Mouse (Mus musculus) heart, embryonic 15.5 days (tissue): ENCODE data around the gene Ssh1. TPM values are rescaled to one million over a fixed set of nuclear protein-coding genes. Genes with fewer than 3 reads are reported as not detected.
A peak's percentile ranks its signal among the peaks of the same experiment; 100 is the strongest.

Experiments
- ATAC-seq: fragments of 200-750 bp; cut with Nextera tagmentation; replicated peaks from 2 replicates; pipeline ENCODE4 v1.8.0; 2017; ENCODE audit warnings: low read depth, moderate TSS enrichment; ENCODE audit not compliant: insufficient number of reproducible peaks, insufficient read depth, low FRiP score
- H3K27ac ChIP-seq: fragments of 300-500 bp; sonication (generic); 2 replicates; pipeline ENCODE4 v1.5.1; 2015; ENCODE audit warnings: mild to moderate bottlenecking, inconsistent platforms
- H3K27me3 ChIP-seq: fragments of 300-500 bp; sonication (generic); 2 replicates; pipeline ENCODE4 v1.6.1; 2015; ENCODE audit warnings: inconsistent platforms
- H3K36me3 ChIP-seq: fragments of 300-500 bp; sonication (generic); 2 replicates; pipeline ENCODE4 v1.6.1; 2015; ENCODE audit warnings: mild to moderate bottlenecking, inconsistent platforms
- H3K4me1 ChIP-seq: fragments of 300-500 bp; sonication (generic); replicated peaks from 2 replicates; pipeline ENCODE4 v1.6.1; 2015; ENCODE audit warnings: inconsistent platforms
- H3K4me2 ChIP-seq: fragments of 300-500 bp; sonication (generic); 2 replicates; pipeline ENCODE4 v1.6.1; 2015; ENCODE audit warnings: inconsistent platforms, mild to moderate bottlenecking, moderate library complexity
- H3K4me3 ChIP-seq: fragments of 300-500 bp; sonication (generic); 2 replicates; pipeline ENCODE4 v1.5.1; 2015; ENCODE audit warnings: mild to moderate bottlenecking, inconsistent platforms
- H3K9ac ChIP-seq: fragments of 300-500 bp; sonication (generic); 2 replicates; pipeline ENCODE4 v1.6.1; 2015; ENCODE audit warnings: mild to moderate bottlenecking, inconsistent platforms
- H3K9me3 ChIP-seq: fragments of 300-500 bp; sonication (generic); replicated peaks from 2 replicates; pipeline ENCODE4 v1.6.1; 2016; ENCODE audit warnings: inconsistent platforms
- WGBS: fragments of 180-500 bp; shearing (Covaris S2); methylation state at CpG from one replicate; pipeline ENCODE4 v1.1.7; 2015; ENCODE audit warnings: mixed read lengths; 5-methylcytosine and 5-hydroxymethylcytosine counted together
- polyA plus RNA-seq: library from polyadenylated mRNA; unstranded; fragments of >200 nt; fragmentation: Nextera tagmentation; extraction: Ambion mirVana; gene quantifications from 2 replicates; pipeline ENCODE4 v1.2.1, GENCODE M21; 2015

Gene Ssh1
- polyA plus RNA-seq, 1 experiment from 2014 or later: 9.0 TPM

DNA sequence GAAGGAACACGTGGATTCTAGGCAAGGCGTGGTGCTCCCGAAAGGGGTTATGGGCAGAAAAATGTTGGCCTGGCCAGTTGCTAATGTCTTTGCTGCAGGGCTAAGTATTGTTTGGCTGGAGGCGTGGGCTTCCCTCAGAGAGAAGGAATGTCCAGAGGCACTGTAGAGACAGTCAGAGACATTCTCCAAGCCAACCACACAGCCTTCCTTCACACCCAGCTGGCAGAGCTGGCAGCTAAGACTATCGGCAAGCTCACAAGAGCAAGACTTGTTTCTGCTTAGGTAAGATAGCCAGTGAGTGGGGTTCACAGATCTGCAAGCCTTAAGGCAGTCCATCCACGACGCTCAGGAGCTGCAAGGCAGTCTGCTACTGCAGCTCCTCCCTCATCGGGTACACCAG is 16.4 kb downstream of the Ssh1 start:
- Histone ChIP-seq H3K4me2 (no peak overlapping the region), H3K9ac (no peak overlapping the region), H3K4me1 (peaks cover 58% of the 10 kb centered on the region), H3K27ac (0 out of 2 replicates have a peak overlapping the region, but pooled peaks have one; percentile 24), H3K9me3 (no peaks in the 10 kb centered on the region), H3K4me3 (no peak overlapping the region), H3K27me3 (no peaks in the 10 kb centered on the region), H3K36me3 (no peaks in the 10 kb centered on the region; the same call in 1 of the 2 replicates)
- 64% methylated on average over 8 of the region's 8 CpGs for WGBS
- no peak for ATAC-seq

DNA sequence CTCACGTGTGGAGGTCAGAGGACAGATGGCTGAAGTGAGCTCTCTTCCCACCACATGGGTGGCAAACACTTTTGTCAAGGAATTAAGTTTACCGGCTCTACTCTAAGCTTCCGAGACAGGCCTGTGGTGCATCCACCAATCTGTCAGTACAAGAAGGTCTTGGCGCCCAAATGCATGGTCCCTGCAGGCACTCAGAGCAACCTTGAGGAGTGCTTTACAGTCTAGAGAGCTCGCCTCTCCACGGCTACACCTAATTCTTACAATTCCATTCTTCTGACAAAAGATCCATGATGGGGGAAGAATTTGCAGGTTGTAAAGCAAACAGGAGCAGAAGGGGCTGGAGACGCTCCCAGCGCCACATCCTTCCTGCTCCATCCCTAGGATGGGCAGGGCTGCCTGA is 17.1 kb downstream of the Ssh1 start:
- Histone ChIP-seq H3K4me2 (no peak overlapping the region), H3K4me3 (no peak overlapping the region), H3K4me1 (peaks cover 56% of the 10 kb centered on the region), H3K36me3 (no peaks in the 10 kb centered on the region; the same call in 1 of the 2 replicates), H3K9me3 (no peaks in the 10 kb centered on the region), H3K27me3 (no peaks in the 10 kb centered on the region), H3K9ac (no peak overlapping the region), H3K27ac (no peak overlapping the region)
- no peak for ATAC-seq
- 82% methylated on average over 8 of the region's 8 CpGs for WGBS

DNA sequence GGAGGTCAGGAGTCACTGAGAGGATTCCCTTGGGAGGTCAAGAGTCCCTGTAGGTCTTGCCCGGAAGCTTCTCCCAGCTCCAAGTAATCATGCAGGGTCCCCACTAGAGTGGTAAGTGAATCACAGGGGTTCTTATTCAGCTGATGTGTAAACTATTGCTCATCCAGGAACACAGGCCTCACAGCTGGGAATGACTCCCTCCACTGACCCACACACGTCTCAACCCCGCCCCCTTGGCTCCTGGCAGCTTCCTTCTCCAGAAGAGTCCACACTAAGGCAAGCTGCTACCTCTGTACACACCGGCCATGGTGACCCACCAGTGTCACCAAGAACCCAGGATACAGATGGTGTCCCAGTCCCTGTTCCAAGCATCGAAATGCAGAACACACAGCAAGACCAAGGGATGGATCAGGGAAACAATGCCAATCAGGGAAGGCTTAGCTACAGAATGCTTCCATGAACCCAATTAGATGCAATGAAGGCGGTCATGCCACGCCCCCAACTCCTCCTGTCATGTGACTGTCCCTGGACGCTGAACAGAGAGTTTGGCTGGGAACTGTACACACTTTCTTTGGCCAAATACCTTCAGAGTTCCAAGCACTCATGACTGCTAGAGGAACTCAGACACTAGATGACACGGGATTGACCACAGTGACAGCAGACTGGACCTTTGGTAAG is 18.0 kb downstream of the Ssh1 start:
- ATAC-seq: peak; percentile 19; the same call in 1 of the 2 replicates
- Histone ChIP-seq H3K27ac (peak overlapping the region; percentile 73), H3K27me3 (no peaks in the 10 kb centered on the region), H3K4me3 (no peak overlapping the region), H3K4me1 (peaks cover 56% of the 10 kb centered on the region), H3K4me2 (no peak overlapping the region), H3K9me3 (no peaks in the 10 kb centered on the region), H3K9ac (no peak overlapping the region), H3K36me3 (no peaks in the 10 kb centered on the region)
- WGBS: 54% methylated on average over 9 of the region's 9 CpGs

DNA sequence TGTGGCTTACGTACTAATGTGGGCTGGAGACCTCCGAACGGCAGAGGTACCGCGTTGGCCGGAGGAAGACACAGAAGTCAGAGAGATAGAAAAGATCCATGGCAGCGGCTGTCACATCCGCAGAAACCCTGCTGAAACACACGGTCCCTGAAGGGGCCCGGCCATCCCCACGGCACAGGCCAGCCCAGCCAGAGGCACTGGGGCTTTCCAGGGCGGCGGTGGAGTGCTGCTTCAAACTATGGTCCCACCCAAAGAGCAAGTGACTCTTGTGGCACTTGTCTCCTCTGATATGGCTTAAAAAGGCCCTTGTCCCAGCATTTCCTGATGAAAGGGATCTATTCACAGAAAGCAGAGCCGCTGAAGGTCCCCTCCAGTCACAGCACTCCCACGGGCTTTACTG is 19.1 kb downstream of the Ssh1 start:
- 25% methylated on average over 15 of the region's 15 CpGs for WGBS
- 0 out of 2 replicates have a peak, but pooled peaks cover 2% of the 10 kb centered on the region for H3K36me3 ChIP-seq
- peaks cover 53% of the 10 kb centered on the region for H3K4me1 ChIP-seq
- H3K4me3 ChIP-seq: no peak overlapping the region
- H3K9me3 ChIP-seq: no peaks in the 10 kb centered on the region
- H3K4me2 ChIP-seq: peak overlapping the region; percentile 47
- H3K27me3 ChIP-seq: no peaks in the 10 kb centered on the region
- ATAC-seq: no peak
- peak overlapping the region; percentile 3; the same call in 1 of the 2 replicates for H3K9ac ChIP-seq
- H3K27ac ChIP-seq: peak overlapping the region; percentile 73

DNA sequence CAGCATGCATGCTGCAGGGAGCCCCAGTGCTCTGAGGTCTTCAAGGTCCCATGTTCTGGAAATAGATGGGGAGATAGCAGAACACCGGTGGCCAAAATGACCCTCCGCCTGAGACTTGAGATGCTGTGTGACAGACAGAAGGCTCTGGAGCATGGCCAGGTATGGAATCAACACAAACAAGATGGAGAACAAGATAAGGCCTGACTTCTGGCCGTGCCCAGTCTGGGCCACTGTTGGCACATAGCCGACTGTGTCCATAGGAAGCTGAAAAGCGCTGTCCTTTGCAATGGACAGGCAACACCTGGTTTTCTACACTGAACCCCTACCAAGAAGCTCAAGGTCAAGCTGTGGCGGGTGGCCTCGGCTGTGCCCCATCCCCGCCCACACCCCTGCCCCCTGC is 19.9 kb downstream of the Ssh1 start:
- Histone ChIP-seq H3K36me3 (peaks cover 3% of the 10 kb centered on the region; the same call in 1 of the 2 replicates), H3K4me3 (no peak overlapping the region), H3K27me3 (no peaks in the 10 kb centered on the region), H3K9ac (no peak overlapping the region), H3K27ac (peak overlapping the region; percentile 73), H3K4me2 (peak overlapping the region; percentile 47; the same call in 1 of the 2 replicates), H3K4me1 (peaks cover 53% of the 10 kb centered on the region), H3K9me3 (no peaks in the 10 kb centered on the region)
- WGBS: 66% methylated on average over 8 of the region's 8 CpGs
- no peak for ATAC-seq

DNA sequence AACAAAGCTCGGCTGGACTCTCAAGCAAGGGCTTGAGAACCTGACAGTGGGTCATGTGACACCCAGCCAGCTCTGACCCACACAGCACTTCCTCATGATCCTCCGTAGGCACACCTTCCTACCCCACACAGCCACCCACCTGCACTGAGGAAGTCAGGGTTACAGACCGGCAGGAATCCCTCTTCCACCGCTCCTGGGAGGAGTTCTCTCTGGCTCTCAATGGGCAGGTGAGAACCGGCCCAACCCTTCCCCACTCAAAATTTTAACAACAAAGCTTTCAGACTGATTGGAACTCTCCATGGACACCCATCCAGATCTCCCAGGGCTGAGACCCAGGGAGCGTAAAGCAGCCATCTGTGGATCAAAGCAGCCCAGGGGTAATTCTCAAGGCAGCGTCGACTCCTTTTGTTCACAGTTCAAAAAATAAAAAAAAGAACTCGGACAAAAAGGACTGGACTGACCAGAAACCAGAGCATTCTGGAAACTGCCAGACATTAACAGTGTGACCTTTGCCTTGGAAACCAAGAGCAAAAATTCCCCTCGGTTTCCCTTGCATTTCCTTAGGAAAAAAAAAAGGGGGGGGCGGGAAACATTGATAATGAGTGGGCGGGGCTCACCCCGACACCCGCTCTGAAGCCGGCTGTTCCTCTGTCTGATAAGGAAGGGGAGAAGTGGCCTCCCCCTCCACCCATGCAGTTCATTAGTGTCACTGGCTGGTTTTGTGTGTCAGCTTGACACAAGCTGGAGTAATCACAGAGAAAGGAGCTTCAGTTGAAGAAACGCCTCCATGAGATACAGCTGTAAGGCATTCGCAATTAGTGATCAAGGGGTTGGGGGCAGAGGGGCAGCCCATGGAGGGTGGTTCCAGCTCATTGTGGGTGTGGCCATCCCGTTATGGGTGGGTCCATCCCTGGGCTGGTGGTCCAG is 20.8 kb downstream of the Ssh1 start:
- Histone ChIP-seq H3K4me3 (no peak overlapping the region), H3K27me3 (no peaks in the 10 kb centered on the region), H3K27ac (peak overlapping the region; percentile 73), H3K4me1 (peaks cover 53% of the 10 kb centered on the region), H3K9me3 (no peaks in the 10 kb centered on the region), H3K4me2 (peak overlapping the region; percentile 47; the same call in 1 of the 2 replicates), H3K36me3 (peaks cover 8% of the 10 kb centered on the region), H3K9ac (no peak overlapping the region)
- 0 out of 2 replicates have a peak, but pooled peaks have one; percentile 34 for ATAC-seq
- 29% methylated on average over 18 of the region's 18 CpGs for WGBS

DNA sequence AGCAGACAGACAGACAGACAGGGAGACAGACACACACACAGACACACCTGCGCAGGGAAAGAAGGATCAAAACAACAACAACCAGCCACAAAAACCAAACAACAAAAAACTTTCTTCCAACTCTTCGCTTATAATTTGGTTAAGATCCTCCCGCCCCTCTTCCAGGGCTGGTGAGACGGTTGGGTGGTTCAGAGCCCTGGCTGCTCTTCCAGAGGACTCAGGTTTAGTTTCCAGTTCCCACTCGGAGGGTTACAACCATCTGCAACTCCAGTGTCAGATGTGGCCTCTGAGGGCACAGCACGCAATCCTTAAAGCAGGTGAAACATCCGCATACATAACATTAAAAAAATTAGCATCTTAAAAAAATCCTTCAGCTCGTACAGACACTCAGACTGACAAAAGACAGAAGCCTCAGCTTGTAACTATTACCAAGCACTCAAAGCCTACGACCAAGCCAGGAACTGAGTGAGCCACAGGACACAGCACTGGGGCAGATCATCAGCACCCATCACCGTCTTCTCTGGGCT is 22.2 kb downstream of the Ssh1 start:
- no peak for ATAC-seq
- WGBS: 77% methylated on average over 10 of the region's 10 CpGs
- H3K27ac ChIP-seq: no peak overlapping the region

DNA sequence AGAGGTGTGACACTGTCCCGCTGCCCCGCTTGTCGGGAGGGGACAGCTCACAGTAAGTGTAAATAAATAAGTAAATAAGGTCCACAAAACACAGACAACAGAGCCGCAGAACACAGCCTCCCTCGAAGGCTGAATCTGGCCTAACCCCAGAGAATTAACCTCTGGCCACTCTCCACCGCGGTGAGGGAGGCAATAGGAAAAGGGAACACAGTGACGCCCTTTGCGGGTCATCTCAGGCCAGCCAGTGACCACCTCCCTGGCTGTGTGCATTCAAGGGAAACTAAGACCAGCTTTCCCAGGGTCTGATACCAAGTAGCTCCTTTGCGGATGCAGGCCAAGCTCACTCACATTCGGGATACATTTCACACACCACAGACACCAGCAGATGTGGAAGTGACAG is 25.3 kb downstream of the Ssh1 start:
- ATAC-seq: no peak
- H3K9ac ChIP-seq: no peak overlapping the region
- H3K27ac ChIP-seq: no peak overlapping the region
- H3K9me3 ChIP-seq: no peaks in the 10 kb centered on the region
- WGBS: 82% methylated on average over 11 of the region's 11 CpGs
- no peak overlapping the region for H3K4me2 ChIP-seq
- no peak overlapping the region for H3K4me3 ChIP-seq
- peaks cover 23% of the 10 kb centered on the region for H3K36me3 ChIP-seq
- no peaks in the 10 kb centered on the region for H3K27me3 ChIP-seq
- H3K4me1 ChIP-seq: peaks cover 14% of the 10 kb centered on the region

More for the DNA sequence above, 22.2 kb downstream of the Ssh1 start:
- no peak overlapping the region for H3K4me3 ChIP-seq
- H3K9me3 ChIP-seq: no peaks in the 10 kb centered on the region
- peaks cover 8% of the 10 kb centered on the region for H3K36me3 ChIP-seq
- H3K27me3 ChIP-seq: no peaks in the 10 kb centered on the region
- H3K9ac ChIP-seq: no peak overlapping the region
- no peak overlapping the region for H3K4me2 ChIP-seq
- peaks cover 45% of the 10 kb centered on the region for H3K4me1 ChIP-seq

DNA sequence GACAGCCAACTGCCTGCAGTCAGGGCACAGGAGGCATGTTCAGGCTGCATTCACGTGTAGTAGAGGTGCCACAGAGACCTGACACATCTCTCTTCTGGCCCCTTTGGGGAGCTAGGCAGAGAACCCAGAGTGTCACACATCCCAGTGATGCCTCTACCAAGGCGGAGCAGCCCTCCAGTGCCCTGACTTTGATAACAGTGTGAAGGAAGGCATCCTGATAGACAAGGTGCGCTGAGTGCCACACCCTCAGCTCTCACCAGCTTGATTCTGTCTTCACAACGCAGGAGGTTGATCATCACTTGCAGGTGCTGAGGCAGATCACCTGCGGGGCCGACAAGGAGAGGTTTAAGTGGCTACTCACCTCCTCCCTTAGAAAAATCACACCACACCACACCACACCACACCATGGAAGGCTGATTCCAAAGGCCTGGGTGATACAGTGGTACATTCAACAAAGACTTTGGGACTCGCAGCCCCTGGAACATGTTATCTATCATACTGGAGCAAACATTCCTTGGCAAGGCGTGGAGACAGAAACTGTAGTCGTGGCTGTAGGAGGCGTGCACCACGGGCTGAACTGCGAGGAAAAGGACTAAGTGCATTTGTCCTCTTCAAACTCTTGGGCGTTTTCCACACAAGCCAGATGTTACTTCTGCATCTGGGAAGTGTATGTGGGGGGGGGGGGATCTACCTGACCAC is 27.1 kb downstream of the Ssh1 start:
- H3K36me3 ChIP-seq: peaks cover 23% of the 10 kb centered on the region
- H3K9ac ChIP-seq: no peak overlapping the region
- no peak for ATAC-seq
- H3K4me1 ChIP-seq: peaks cover 11% of the 10 kb centered on the region
- no peak overlapping the region for H3K27ac ChIP-seq
- no peak overlapping the region for H3K4me2 ChIP-seq
- WGBS: 60% methylated on average over 13 of the region's 13 CpGs
- no peak overlapping the region for H3K4me3 ChIP-seq
- no peaks in the 10 kb centered on the region for H3K9me3 ChIP-seq
- H3K27me3 ChIP-seq: no peaks in the 10 kb centered on the region

DNA sequence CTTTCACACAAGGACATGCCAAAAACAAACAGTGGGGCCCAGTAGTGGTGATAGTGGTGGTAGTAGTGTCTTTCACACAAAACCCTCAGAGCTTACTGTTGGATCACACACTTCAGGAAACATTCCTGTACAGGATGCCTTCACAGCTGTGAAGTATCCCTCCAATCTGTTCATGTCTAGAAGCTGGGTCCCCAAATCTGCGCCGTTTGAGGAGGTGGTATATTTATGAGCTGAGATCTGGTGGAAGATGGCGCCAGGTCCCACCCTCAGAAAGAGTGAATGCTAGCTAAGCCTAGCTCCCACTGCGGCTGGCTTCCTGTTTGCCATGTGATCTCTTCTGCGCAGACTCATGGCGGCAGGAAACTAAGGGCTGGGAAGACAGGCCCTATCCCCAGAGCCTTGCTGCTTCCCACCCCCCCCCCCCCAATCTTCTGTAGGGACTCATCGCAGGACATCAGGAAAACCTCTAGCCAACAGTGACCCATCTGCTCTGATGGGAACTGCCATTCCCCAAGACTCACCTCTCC is 28.0 kb downstream of the Ssh1 start:
- WGBS: 92% methylated on average over 7 of the region's 7 CpGs
- Histone ChIP-seq H3K9me3 (no peaks in the 10 kb centered on the region), H3K9ac (no peak overlapping the region), H3K27ac (no peak overlapping the region), H3K27me3 (no peaks in the 10 kb centered on the region), H3K36me3 (peaks cover 28% of the 10 kb centered on the region), H3K4me1 (peaks cover 14% of the 10 kb centered on the region), H3K4me3 (no peak overlapping the region), H3K4me2 (no peak overlapping the region)
- no peak for ATAC-seq
